Mouse (Mus musculus) CH12.LX (cell line): ENCODE results near the gene Tcea3. TPM values are rescaled to one million over a fixed set of nuclear protein-coding genes. Genes with fewer than 3 reads are reported as not detected.

Experiments
- DNase-seq: peaks from one replicate; pipeline ENCODE4 v3.0.0-alpha.2; 2013; ENCODE audit errors: extremely low read depth
- H3K27ac ChIP-seq: 2 replicates; pipeline ENCODE4 v1.5.1; 2012; ENCODE audit warnings: low read depth, mild to moderate bottlenecking, control low read depth, moderate library complexity; ENCODE audit not compliant: insufficient read depth
- H3K27me3 ChIP-seq: replicated peaks from 2 replicates; pipeline ENCODE3; 2012; ENCODE audit warnings: inconsistent platforms
- H3K36me3 ChIP-seq, 2 experiments: replicated peaks in 1 of 2; 2 replicates each; pipeline versions ENCODE3 to v1.6.1; 2012; ENCODE audit warnings: inconsistent platforms in 1 of 2, low read length in 1 of 2, mild to moderate bottlenecking in 1 of 2, mixed read lengths in 1 of 2, moderate library complexity in 1 of 2; ENCODE audit not compliant: control insufficient read depth in 1 of 2, insufficient read depth in 1 of 2
- H3K4me1 ChIP-seq, 2 experiments: 2 replicates each; pipeline ENCODE4 v1.6.1; 2012; ENCODE audit warnings: inconsistent platforms in 1 of 2, moderate library complexity in 1 of 2; ENCODE audit not compliant: insufficient read depth in 2 of 2, control insufficient read depth in 1 of 2
- H3K4me2 ChIP-seq: 2 replicates; pipeline ENCODE4 v1.6.1; 2012; ENCODE audit warnings: low read depth, mild to moderate bottlenecking, control low read depth; ENCODE audit not compliant: poor library complexity, insufficient read depth, severe bottlenecking
- H3K4me3 ChIP-seq, 3 experiments: fragments of 150-350 bp in 1 of 3; sonication (generic) in 1 of 3; replicated peaks in 1 of 3; 2 replicates each; pipeline versions ENCODE3 to v1.5.1; 2011 to 2012; ENCODE audit warnings: low read depth in 2 of 3, low read length in 2 of 3, mild to moderate bottlenecking in 2 of 3, moderate library complexity in 2 of 3, control low read depth in 1 of 3, improper control_type of control experiment in 1 of 3, inconsistent platforms in 1 of 3, mixed read lengths in 1 of 3; ENCODE audit not compliant: poor library complexity in 1 of 3
- H3K79me2 ChIP-seq: replicated peaks from 2 replicates; pipeline ENCODE4 v1.6.1; 2012; ENCODE audit warnings: mild to moderate bottlenecking, moderate library complexity; ENCODE audit not compliant: control insufficient read depth, poor library complexity, insufficient read depth, severe bottlenecking; ENCODE audit errors: extremely low read depth
- H3K9ac ChIP-seq: 2 replicates; pipeline ENCODE4 v1.6.1; 2012; ENCODE audit warnings: low read depth, mild to moderate bottlenecking, control low read depth, moderate library complexity; ENCODE audit not compliant: insufficient read depth
- H3K9me3 ChIP-seq: replicated peaks from 2 replicates; pipeline ENCODE3; 2012; ENCODE audit warnings: low read length, inconsistent platforms, mixed read lengths
- BHLHE40 ChIP-seq: IDR thresholded peaks from 2 replicates; pipeline ENCODE4 v1.6.1; 2011; ENCODE audit warnings: mild to moderate bottlenecking, low read depth, low read length, improper control_type of control experiment
- CHD1 ChIP-seq: IDR thresholded peaks from 2 replicates; pipeline ENCODE4 v1.6.1; 2012; ENCODE audit warnings: low read depth, low read length, improper control_type of control experiment, inconsistent platforms
- CTCF ChIP-seq, 2 experiments: IDR thresholded peaks in 1 of 2; conservative IDR thresholded peaks in 1 of 2; 2 replicates each; pipeline ENCODE4 v1.5.1; 2011 to 2012; ENCODE audit warnings: low read depth in 2 of 2, low read length in 2 of 2, improper control_type of control experiment in 1 of 2, inconsistent platforms in 1 of 2, mild to moderate bottlenecking in 1 of 2, moderate library complexity in 1 of 2
- E2F4 ChIP-seq: IDR thresholded peaks from 2 replicates; pipeline ENCODE4 v1.6.1; 2011; ENCODE audit warnings: low read depth, low read length, improper control_type of control experiment; ENCODE audit not compliant: insufficient replicate concordance
- ELF1 ChIP-seq: IDR thresholded peaks from 2 replicates; pipeline ENCODE4 v1.6.1; 2014; ENCODE audit warnings: low read depth, mild to moderate bottlenecking, inconsistent platforms, low read length, improper control_type of control experiment
- ETS1 ChIP-seq: conservative IDR thresholded peaks from 2 replicates; pipeline ENCODE4 v1.6.1; 2012; ENCODE audit warnings: low read depth, mild to moderate bottlenecking, inconsistent platforms, low read length, improper control_type of control experiment, moderate library complexity
- GABPA ChIP-seq: IDR thresholded peaks from 2 replicates; pipeline ENCODE4 v1.6.1; 2012; ENCODE audit warnings: low read depth, low read length, improper control_type of control experiment, inconsistent platforms; ENCODE audit not compliant: insufficient replicate concordance
- HCFC1 ChIP-seq: IDR thresholded peaks from 2 replicates; pipeline ENCODE4 v1.6.1; 2012; ENCODE audit warnings: low read depth, mild to moderate bottlenecking, inconsistent platforms, low read length, improper control_type of control experiment
- IRF4 ChIP-seq: IDR thresholded peaks from 2 replicates; pipeline ENCODE4 v1.6.1; 2014; ENCODE audit warnings: low read depth, mild to moderate bottlenecking, inconsistent platforms, low read length, improper control_type of control experiment
- JUND ChIP-seq: conservative IDR thresholded peaks from 2 replicates; pipeline ENCODE4 v1.6.1; 2011; ENCODE audit warnings: low read depth, low read length, improper control_type of control experiment
- KAT2A ChIP-seq: IDR thresholded peaks from 2 replicates; pipeline ENCODE4 v1.6.1; 2012; ENCODE audit warnings: low read length, improper control_type of control experiment, inconsistent platforms; ENCODE audit not compliant: insufficient replicate concordance
- MAFK ChIP-seq: IDR thresholded peaks from 2 replicates; pipeline ENCODE4 v1.6.1; 2011; ENCODE audit warnings: low read length, improper control_type of control experiment; ENCODE audit not compliant: insufficient replicate concordance
- MAZ ChIP-seq: IDR thresholded peaks from 2 replicates; pipeline ENCODE4 v1.6.1; 2012; ENCODE audit warnings: low read depth, mild to moderate bottlenecking, inconsistent platforms, low read length, improper control_type of control experiment, moderate library complexity
- MXI1 ChIP-seq: IDR thresholded peaks from 2 replicates; pipeline ENCODE4 v1.6.1; 2011; ENCODE audit warnings: mild to moderate bottlenecking, low read depth, low read length, improper control_type of control experiment
- NRF1 ChIP-seq: IDR thresholded peaks from 2 replicates; pipeline ENCODE4 v1.6.1; 2014; ENCODE audit warnings: low read depth, mild to moderate bottlenecking, inconsistent platforms, low read length, improper control_type of control experiment, moderate library complexity
- POLR2A ChIP-seq: IDR thresholded peaks from 2 replicates; pipeline ENCODE4 v1.6.1; 2011; ENCODE audit warnings: low read depth, mild to moderate bottlenecking, improper control_type of control experiment, low read length
- POLR2AphosphoS2 ChIP-seq: IDR thresholded peaks from 2 replicates; pipeline ENCODE4 v1.6.1; 2011; ENCODE audit warnings: low read depth, low read length, improper control_type of control experiment
- RCOR1 ChIP-seq: conservative IDR thresholded peaks from 2 replicates; pipeline ENCODE4 v1.6.1; 2012; ENCODE audit warnings: low read depth, mild to moderate bottlenecking, inconsistent platforms, low read length, improper control_type of control experiment
- SMC3 ChIP-seq: IDR thresholded peaks from 2 replicates; pipeline ENCODE4 v1.6.1; 2011; ENCODE audit warnings: low read depth, low read length, improper control_type of control experiment
- TBP ChIP-seq: conservative IDR thresholded peaks from 2 replicates; pipeline ENCODE4 v1.6.1; 2011; ENCODE audit warnings: low read depth, low read length, improper control_type of control experiment
- UBTF ChIP-seq: IDR thresholded peaks from 2 replicates; pipeline ENCODE4 v1.6.1; 2012; ENCODE audit warnings: low read depth, mild to moderate bottlenecking, inconsistent platforms, low read length, improper control_type of control experiment, moderate library complexity
- USF1 ChIP-seq: IDR thresholded peaks from 2 replicates; pipeline ENCODE4 v1.6.1; 2014; ENCODE audit warnings: low read depth, mild to moderate bottlenecking, inconsistent platforms, low read length, improper control_type of control experiment
- ZC3H11A ChIP-seq: IDR thresholded peaks from 2 replicates; pipeline ENCODE4 v1.6.1; 2012; ENCODE audit warnings: low read depth, mild to moderate bottlenecking, inconsistent platforms, low read length, improper control_type of control experiment
- ZKSCAN1 ChIP-seq: IDR thresholded peaks from 2 replicates; pipeline ENCODE4 v1.6.1; 2012; ENCODE audit warnings: low read depth, inconsistent platforms, low read length, improper control_type of control experiment, borderline replicate concordance
- dilution Hi-C: fragments of 300-500 bp; cut with MboI; formaldehyde crosslinking; loops from 2 replicates; pipeline ENCODE4 v1.14.3; 2020; ENCODE audit warnings: low sequenced_read_pairs; ENCODE audit not compliant: extremely low pct_unique_long_range_greater_than_20kb, extremely low pct_ligation_motif_present
- in situ Hi-C: fragments of 300-500 bp; cut with MboI; formaldehyde crosslinking; loops from 3 replicates; pipeline ENCODE4 v1.14.3; 2019; ENCODE audit warnings: low sequenced_read_pairs, low pct_ligation_motif_present, low pct_unique_long_range_greater_than_20kb, mixed read lengths
- polyA plus RNA-seq: library from polyadenylated mRNA; unstranded; fragments of >175 nt; gene quantifications from 2 replicates; pipeline ENCODE4 v1.2.1, GENCODE M21; 2012; ENCODE audit warnings: low read depth; ENCODE audit not compliant: insufficient read length
- total RNA-seq, 2 experiments: library from RNA; depleted of rRNA; stranded (reverse); fragments of 300-350 nt in 1 of 2; fragments of >200 nt in 1 of 2; gene quantifications; 2 replicates each; pipeline ENCODE4 v1.2.3; 2012 to 2014

Tcea3 gene
- total and polyA plus RNA-seq, 3 experiments: not detected

- H3K9me3 ChIP-seq: no peaks in the 10 kb centered on the region
- H3K4me3 ChIP-seq: peak overlapping the region; percentile 37 to 84 (median 72)
Measured at GRCm38 (mm10) chr4:136312616-136313015, 65.1 kb downstream of the Tcea3 start.

GRCm38 (mm10) chr4:136317667-136318066 is 70.1 kb downstream of the Tcea3 start:
- dilution Hi-C loops: no loop called here
- in situ Hi-C loops: no loop called here
- H3K36me3 ChIP-seq: peaks cover 35 to 60% of the 10 kb centered on the region in 2 experiments

More at GRCm38 (mm10) chr4:136312616-136313015, 65.1 kb downstream of the Tcea3 start:
- peak overlapping the region; percentile 99; the same call in 1 of the 2 replicates for H3K9ac ChIP-seq
- peak overlapping the region; percentile 63 for H3K4me2 ChIP-seq
- peak; percentile 14 for DNase-seq
- H3K79me2 ChIP-seq: peaks cover 51% of the 10 kb centered on the region
- H3K36me3 ChIP-seq: peaks cover 2 to 16% of the 10 kb centered on the region in 2 experiments
- peak overlapping the region; percentile 46; the same call in 1 of the 2 replicates for H3K27ac ChIP-seq
- in situ Hi-C loops (loop anchor here (5.0 kb wide), 1 partner anchor 40 kb away; no protein-coding TSS in a partner anchor), dilution Hi-C loops (no loop called here)
- no peak for TF ChIP-seq RCOR1
- 0 out of 2 replicates have a peak, but pooled peaks have one; percentile 54 for TF ChIP-seq MAFK
- peaks cover 2 to 38% of the 10 kb centered on the region in 2 experiments; a peak in 2 of 4 replicates for H3K4me1 ChIP-seq
- H3K27me3 ChIP-seq: no peaks in the 10 kb centered on the region

GRCm38 (mm10) chr4:136320016-136320415 is 72.5 kb downstream of the Tcea3 start:
- H3K36me3 ChIP-seq: peaks cover 45 to 77% of the 10 kb centered on the region in 2 experiments
- no peak overlapping the region for H3K9ac ChIP-seq
- in situ Hi-C loops (no loop called here), dilution Hi-C loops (no loop called here)
- H3K27me3 ChIP-seq: no peaks in the 10 kb centered on the region
- TF ChIP-seq POLR2AphosphoS2: no peak
- TF ChIP-seq IRF4: no peak
- TF ChIP-seq CTCF (conservative IDR thresholded peaks at IDR 0.05 in 1 of 2, IDR thresholded peaks at IDR 0.05 in 1 of 2; ENCODE audit: low read depth in 2 of 2, low read length in 2 of 2): no peak
- TF ChIP-seq USF1: no peak
- TF ChIP-seq BHLHE40: no peak
- TF ChIP-seq SMC3: no peak
- no peak for TF ChIP-seq UBTF
- TF ChIP-seq ETS1: no peak
- TF ChIP-seq MXI1: no peak
- no peak for TF ChIP-seq TBP
- no peak for TF ChIP-seq ZC3H11A
- no peak for TF ChIP-seq RCOR1
- TF ChIP-seq HCFC1: no peak
- no peak for TF ChIP-seq MAZ
- no peak for TF ChIP-seq CHD1
- TF ChIP-seq, all 38 proteins: peak for 0
- H3K4me1 ChIP-seq: peaks cover 0 to 7% of the 10 kb centered on the region in 2 experiments; a peak in 1 of 4 replicates
- DNase-seq: no peak
- no peak overlapping the region for H3K27ac ChIP-seq
- H3K79me2 ChIP-seq: peaks cover 55% of the 10 kb centered on the region
- no peak overlapping the region for H3K4me2 ChIP-seq
- no peaks in the 10 kb centered on the region for H3K9me3 ChIP-seq
- no peak overlapping the region for H3K4me3 ChIP-seq

More at GRCm38 (mm10) chr4:136317667-136318066, 70.1 kb downstream of the Tcea3 start:
- no peaks in the 10 kb centered on the region for H3K9me3 ChIP-seq
- no peak overlapping the region for H3K4me2 ChIP-seq
- TF ChIP-seq POLR2A (no peak), JUND (no peak), ELF1 (no peak), E2F4 (no peak), NRF1 (no peak), ZKSCAN1 (no peak), CHD1 (no peak), KAT2A (no peak), GABPA (no peak)
- TF ChIP-seq, all 38 proteins: peak for 0
- Histone ChIP-seq H3K79me2 (peaks cover 60% of the 10 kb centered on the region), H3K27ac (no peak overlapping the region), H3K27me3 (no peaks in the 10 kb centered on the region), H3K9ac (no peak overlapping the region), H3K4me1 (peaks cover 2 to 28% of the 10 kb centered on the region in 2 experiments; a peak in 2 of 4 replicates), H3K4me3 (no peak overlapping the region)
- no peak for DNase-seq
